Mouse (Mus musculus) G1E (cell line): ENCODE data around the gene Pik3ca.

Source experiments
- CTCF ChIP-seq: IDR thresholded peaks from 2 replicates; pipeline ENCODE4 v1.5.1; 2012; ENCODE audit warnings: low read depth, low read length, inconsistent platforms, mixed read lengths
- GATA1 ChIP-seq: IDR thresholded peaks from 2 replicates; pipeline ENCODE4 v1.6.1; 2012; ENCODE audit warnings: borderline replicate concordance, low read length, inconsistent platforms, mixed read lengths

DNA sequence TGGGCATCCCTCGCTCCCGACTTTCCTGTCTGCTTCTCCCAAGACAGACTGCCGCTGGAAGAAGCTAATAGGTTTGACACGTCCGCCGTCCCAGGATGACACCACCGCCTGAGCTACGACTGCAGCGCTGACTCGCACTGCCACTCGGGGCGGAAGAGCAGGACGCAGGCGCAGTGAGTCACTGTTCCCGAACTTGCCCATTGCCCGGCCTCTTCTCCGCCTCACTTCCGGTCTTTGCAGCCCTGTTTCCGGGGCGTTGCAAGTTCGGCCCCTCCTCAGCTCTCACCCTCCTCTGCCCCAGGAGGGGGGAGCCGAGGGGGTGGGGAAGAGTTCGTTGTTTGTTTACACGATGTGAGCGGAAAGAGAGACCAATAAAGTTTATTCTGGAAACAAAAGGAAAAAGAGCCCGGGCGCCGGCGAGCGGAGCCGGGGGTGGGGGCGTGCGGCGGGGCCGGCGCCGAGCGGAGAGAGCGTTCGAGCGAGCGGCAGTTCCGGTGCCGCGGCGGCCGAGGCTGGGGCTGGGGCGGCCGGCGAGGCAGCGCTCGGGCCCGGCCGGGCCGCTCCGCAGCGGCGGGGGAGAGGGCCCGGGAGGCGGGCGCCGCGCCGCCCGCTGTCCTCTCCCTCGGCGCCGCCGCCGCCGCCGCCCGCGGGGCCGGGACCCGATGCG lies 544 bp upstream of the Pik3ca start:
- no peak for TF ChIP-seq CTCF
- no peak for TF ChIP-seq GATA1
